Mouse (Mus musculus) CH12.LX (cell line): Measurements from ENCODE around the gene Hist1h1t. TPM values are rescaled to one million over a fixed set of nuclear protein-coding genes. Genes with fewer than 3 reads are reported as not detected.

Experiments
- DNase-seq: peaks from one replicate; pipeline ENCODE4 v3.0.0-alpha.2; 2013; ENCODE audit errors: extremely low read depth
- H3K27ac ChIP-seq: 2 replicates; pipeline ENCODE4 v1.5.1; 2012; ENCODE audit warnings: low read depth, mild to moderate bottlenecking, control low read depth, moderate library complexity; ENCODE audit not compliant: insufficient read depth
- H3K27me3 ChIP-seq: replicated peaks from 2 replicates; pipeline ENCODE3; 2012; ENCODE audit warnings: inconsistent platforms
- H3K36me3 ChIP-seq, 2 experiments: replicated peaks in 1 of 2; 2 replicates each; pipeline versions ENCODE3 to v1.6.1; 2012; ENCODE audit warnings: inconsistent platforms in 1 of 2, low read length in 1 of 2, mild to moderate bottlenecking in 1 of 2, mixed read lengths in 1 of 2, moderate library complexity in 1 of 2; ENCODE audit not compliant: control insufficient read depth in 1 of 2, insufficient read depth in 1 of 2
- H3K4me1 ChIP-seq, 2 experiments: 2 replicates each; pipeline ENCODE4 v1.6.1; 2012; ENCODE audit warnings: inconsistent platforms in 1 of 2, moderate library complexity in 1 of 2; ENCODE audit not compliant: insufficient read depth in 2 of 2, control insufficient read depth in 1 of 2
- H3K4me2 ChIP-seq: 2 replicates; pipeline ENCODE4 v1.6.1; 2012; ENCODE audit warnings: low read depth, mild to moderate bottlenecking, control low read depth; ENCODE audit not compliant: poor library complexity, insufficient read depth, severe bottlenecking
- H3K4me3 ChIP-seq, 3 experiments: fragments of 150-350 bp in 1 of 3; sonication (generic) in 1 of 3; replicated peaks in 1 of 3; 2 replicates each; pipeline versions ENCODE3 to v1.5.1; 2011 to 2012; ENCODE audit warnings: low read depth in 2 of 3, low read length in 2 of 3, mild to moderate bottlenecking in 2 of 3, moderate library complexity in 2 of 3, control low read depth in 1 of 3, improper control_type of control experiment in 1 of 3, inconsistent platforms in 1 of 3, mixed read lengths in 1 of 3; ENCODE audit not compliant: poor library complexity in 1 of 3
- H3K79me2 ChIP-seq: replicated peaks from 2 replicates; pipeline ENCODE4 v1.6.1; 2012; ENCODE audit warnings: mild to moderate bottlenecking, moderate library complexity; ENCODE audit not compliant: control insufficient read depth, poor library complexity, insufficient read depth, severe bottlenecking; ENCODE audit errors: extremely low read depth
- H3K9ac ChIP-seq: 2 replicates; pipeline ENCODE4 v1.6.1; 2012; ENCODE audit warnings: low read depth, mild to moderate bottlenecking, control low read depth, moderate library complexity; ENCODE audit not compliant: insufficient read depth
- H3K9me3 ChIP-seq: replicated peaks from 2 replicates; pipeline ENCODE3; 2012; ENCODE audit warnings: low read length, inconsistent platforms, mixed read lengths
- BHLHE40 ChIP-seq: IDR thresholded peaks from 2 replicates; pipeline ENCODE4 v1.6.1; 2011; ENCODE audit warnings: mild to moderate bottlenecking, low read depth, low read length, improper control_type of control experiment
- CHD1 ChIP-seq: IDR thresholded peaks from 2 replicates; pipeline ENCODE4 v1.6.1; 2012; ENCODE audit warnings: low read depth, low read length, improper control_type of control experiment, inconsistent platforms
- CHD2 ChIP-seq: IDR thresholded peaks from 2 replicates; pipeline ENCODE4 v1.6.1; 2011; ENCODE audit warnings: low read length, improper control_type of control experiment
- CTCF ChIP-seq, 2 experiments: IDR thresholded peaks in 1 of 2; conservative IDR thresholded peaks in 1 of 2; 2 replicates each; pipeline ENCODE4 v1.5.1; 2011 to 2012; ENCODE audit warnings: low read depth in 2 of 2, low read length in 2 of 2, improper control_type of control experiment in 1 of 2, inconsistent platforms in 1 of 2, mild to moderate bottlenecking in 1 of 2, moderate library complexity in 1 of 2
- E2F4 ChIP-seq: IDR thresholded peaks from 2 replicates; pipeline ENCODE4 v1.6.1; 2011; ENCODE audit warnings: low read depth, low read length, improper control_type of control experiment; ENCODE audit not compliant: insufficient replicate concordance
- ELF1 ChIP-seq: IDR thresholded peaks from 2 replicates; pipeline ENCODE4 v1.6.1; 2014; ENCODE audit warnings: low read depth, mild to moderate bottlenecking, inconsistent platforms, low read length, improper control_type of control experiment
- ETS1 ChIP-seq: conservative IDR thresholded peaks from 2 replicates; pipeline ENCODE4 v1.6.1; 2012; ENCODE audit warnings: low read depth, mild to moderate bottlenecking, inconsistent platforms, low read length, improper control_type of control experiment, moderate library complexity
- HCFC1 ChIP-seq: IDR thresholded peaks from 2 replicates; pipeline ENCODE4 v1.6.1; 2012; ENCODE audit warnings: low read depth, mild to moderate bottlenecking, inconsistent platforms, low read length, improper control_type of control experiment
- IRF4 ChIP-seq: IDR thresholded peaks from 2 replicates; pipeline ENCODE4 v1.6.1; 2014; ENCODE audit warnings: low read depth, mild to moderate bottlenecking, inconsistent platforms, low read length, improper control_type of control experiment
- JUN ChIP-seq: IDR thresholded peaks from 2 replicates; pipeline ENCODE4 v1.6.1; 2011; ENCODE audit warnings: low read depth, mild to moderate bottlenecking, low read length, improper control_type of control experiment, moderate library complexity; ENCODE audit not compliant: insufficient read depth
- KAT2A ChIP-seq: IDR thresholded peaks from 2 replicates; pipeline ENCODE4 v1.6.1; 2012; ENCODE audit warnings: low read length, improper control_type of control experiment, inconsistent platforms; ENCODE audit not compliant: insufficient replicate concordance
- MAZ ChIP-seq: IDR thresholded peaks from 2 replicates; pipeline ENCODE4 v1.6.1; 2012; ENCODE audit warnings: low read depth, mild to moderate bottlenecking, inconsistent platforms, low read length, improper control_type of control experiment, moderate library complexity
- MEF2A ChIP-seq: IDR thresholded peaks from 2 replicates; pipeline ENCODE4 v1.6.1; 2014; ENCODE audit warnings: low read depth, mild to moderate bottlenecking, inconsistent platforms, low read length, improper control_type of control experiment, borderline replicate concordance
- MXI1 ChIP-seq: IDR thresholded peaks from 2 replicates; pipeline ENCODE4 v1.6.1; 2011; ENCODE audit warnings: mild to moderate bottlenecking, low read depth, low read length, improper control_type of control experiment
- MYC ChIP-seq: IDR thresholded peaks from 2 replicates; pipeline ENCODE4 v1.6.1; 2011; ENCODE audit warnings: low read depth, mild to moderate bottlenecking, improper control_type of control experiment, low read length
- NELFE ChIP-seq: IDR thresholded peaks from 2 replicates; pipeline ENCODE4 v1.6.1; 2011; ENCODE audit warnings: low read depth, low read length, improper control_type of control experiment
- NRF1 ChIP-seq: IDR thresholded peaks from 2 replicates; pipeline ENCODE4 v1.6.1; 2014; ENCODE audit warnings: low read depth, mild to moderate bottlenecking, inconsistent platforms, low read length, improper control_type of control experiment, moderate library complexity
- POLR2A ChIP-seq: IDR thresholded peaks from 2 replicates; pipeline ENCODE4 v1.6.1; 2011; ENCODE audit warnings: low read depth, mild to moderate bottlenecking, improper control_type of control experiment, low read length
- POLR2AphosphoS2 ChIP-seq: IDR thresholded peaks from 2 replicates; pipeline ENCODE4 v1.6.1; 2011; ENCODE audit warnings: low read depth, low read length, improper control_type of control experiment
- RCOR1 ChIP-seq: conservative IDR thresholded peaks from 2 replicates; pipeline ENCODE4 v1.6.1; 2012; ENCODE audit warnings: low read depth, mild to moderate bottlenecking, inconsistent platforms, low read length, improper control_type of control experiment
- SIN3A ChIP-seq: IDR thresholded peaks from 2 replicates; pipeline ENCODE4 v1.6.1; 2012; ENCODE audit warnings: low read length, improper control_type of control experiment, inconsistent platforms
- SMC3 ChIP-seq: IDR thresholded peaks from 2 replicates; pipeline ENCODE4 v1.6.1; 2011; ENCODE audit warnings: low read depth, low read length, improper control_type of control experiment
- TBP ChIP-seq: conservative IDR thresholded peaks from 2 replicates; pipeline ENCODE4 v1.6.1; 2011; ENCODE audit warnings: low read depth, low read length, improper control_type of control experiment
- TCF12 ChIP-seq: IDR thresholded peaks from 2 replicates; pipeline ENCODE4 v1.6.1; 2014; ENCODE audit warnings: low read depth, mild to moderate bottlenecking, inconsistent platforms, low read length, improper control_type of control experiment
- UBTF ChIP-seq: IDR thresholded peaks from 2 replicates; pipeline ENCODE4 v1.6.1; 2012; ENCODE audit warnings: low read depth, mild to moderate bottlenecking, inconsistent platforms, low read length, improper control_type of control experiment, moderate library complexity
- USF2 ChIP-seq: conservative IDR thresholded peaks from 2 replicates; pipeline ENCODE4 v1.6.1; 2011; ENCODE audit warnings: low read depth, low read length, improper control_type of control experiment
- ZKSCAN1 ChIP-seq: IDR thresholded peaks from 2 replicates; pipeline ENCODE4 v1.6.1; 2012; ENCODE audit warnings: low read depth, inconsistent platforms, low read length, improper control_type of control experiment, borderline replicate concordance
- ZMIZ1 ChIP-seq: IDR thresholded peaks from 2 replicates; pipeline ENCODE4 v1.6.1; 2012; ENCODE audit warnings: low read depth, mild to moderate bottlenecking, inconsistent platforms, low read length, improper control_type of control experiment
- ZNF384 ChIP-seq: IDR thresholded peaks from 2 replicates; pipeline ENCODE4 v1.6.1; 2012; ENCODE audit warnings: low read depth, low read length, improper control_type of control experiment, inconsistent platforms
- dilution Hi-C: fragments of 300-500 bp; cut with MboI; formaldehyde crosslinking; loops from 2 replicates; pipeline ENCODE4 v1.14.3; 2020; ENCODE audit warnings: low sequenced_read_pairs; ENCODE audit not compliant: extremely low pct_unique_long_range_greater_than_20kb, extremely low pct_ligation_motif_present
- in situ Hi-C: fragments of 300-500 bp; cut with MboI; formaldehyde crosslinking; loops from 3 replicates; pipeline ENCODE4 v1.14.3; 2019; ENCODE audit warnings: low sequenced_read_pairs, low pct_ligation_motif_present, low pct_unique_long_range_greater_than_20kb, mixed read lengths
- polyA plus RNA-seq: library from polyadenylated mRNA; unstranded; fragments of >175 nt; gene quantifications from 2 replicates; pipeline ENCODE4 v1.2.1, GENCODE M21; 2012; ENCODE audit warnings: low read depth; ENCODE audit not compliant: insufficient read length
- total RNA-seq, 2 experiments: library from RNA; depleted of rRNA; stranded (reverse); fragments of 300-350 nt in 1 of 2; fragments of >200 nt in 1 of 2; gene quantifications; 2 replicates each; pipeline ENCODE4 v1.2.3; 2012 to 2014

Gene Hist1h1t
- total and polyA plus RNA-seq, 3 experiments = 0.38 TPM; not detected in 2

DNA sequence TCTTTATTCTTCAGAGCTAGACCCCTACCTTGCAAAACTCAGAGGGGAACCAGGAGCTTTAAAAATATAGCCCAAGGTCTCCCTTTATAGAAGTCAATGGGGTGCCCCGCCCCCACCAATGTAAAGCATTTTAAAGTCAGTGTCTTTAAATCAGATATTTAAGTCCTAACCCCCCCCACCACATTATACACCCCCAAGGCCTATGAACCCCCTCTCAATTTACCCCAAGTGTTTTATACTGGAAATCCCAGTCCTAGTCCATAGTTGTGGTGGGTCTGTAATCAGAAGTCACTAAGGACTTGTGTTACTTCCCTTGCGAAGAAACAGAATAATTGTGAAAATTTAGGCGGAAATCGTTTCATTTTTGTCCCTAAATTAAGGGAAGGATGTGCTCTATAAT is 42.4 kb downstream of the Hist1h1t start:
- Histone ChIP-seq H3K4me2 (peak overlapping the region; percentile 61; the same call in 1 of the 2 replicates), H3K27ac (no peak overlapping the region), H3K9me3 (no peaks in the 10 kb centered on the region), H3K9ac (peak overlapping the region; percentile 66), H3K36me3 (no peaks in the 10 kb centered on the region), H3K4me1 (peaks cover under 1 to 22% of the 10 kb centered on the region in 2 experiments; a peak in 3 of 4 replicates), H3K4me3 (peak overlapping the region in 1 of 3 experiments; percentile 12), H3K79me2 (no peaks in the 10 kb centered on the region), H3K27me3 (no peaks in the 10 kb centered on the region)
- TF ChIP-seq IRF4 (no peak), MYC (no peak), CHD2 (peak; percentile 69), CHD1 (0 out of 2 replicates have a peak, but pooled peaks have one; percentile 25), TCF12 (no peak), SMC3 (no peak), POLR2AphosphoS2 (no peak)
- no peak for DNase-seq
- in situ Hi-C loops (loop anchor here (5.0 kb wide), 1 partner anchor 36 kb away; no protein-coding TSS in a partner anchor), dilution Hi-C loops (no loop called here)

- peak within 1 kb of the TSS; percentile 95 for H3K27ac ChIP-seq
- in situ Hi-C loops = loop anchor here (5.0 kb wide), 1 partner anchor 36 kb away; no protein-coding TSS in a partner anchor
- H3K36me3 ChIP-seq = no peaks in the 10 kb centered on the region
- dilution Hi-C loops = no loop called here
- H3K4me3 ChIP-seq = peak within 1 kb of the TSS; percentile 54 to 74 (median 54)
- H3K9ac ChIP-seq = peak within 1 kb of the TSS; percentile 100
- H3K9me3 ChIP-seq = no peaks in the 10 kb centered on the region
- no peaks in the 10 kb centered on the region for H3K27me3 ChIP-seq
- peak; percentile 91 for DNase-seq
- peaks cover 3 to 26% of the 10 kb centered on the region in 2 experiments; a peak in 3 of 4 replicates for H3K4me1 ChIP-seq
- no peaks in the 10 kb centered on the region for H3K79me2 ChIP-seq
- peak; percentile 95 for TF ChIP-seq POLR2A
- TF ChIP-seq ZKSCAN1 = no peak
- peak; percentile 100 for TF ChIP-seq NELFE
- TF ChIP-seq MYC = no peak
- TF ChIP-seq UBTF = no peak; the same call in 1 of the 2 replicates
- TF ChIP-seq CTCF (conservative IDR thresholded peaks at IDR 0.05 in 1 of 2, IDR thresholded peaks at IDR 0.05 in 1 of 2; ENCODE audit: low read depth in 2 of 2, low read length in 2 of 2) = peak in 1 of 2 experiments; percentile 10; a peak in 1 of 4 replicates
- peak; percentile 98 for TF ChIP-seq TBP
- peak; percentile 85 for TF ChIP-seq MAZ
- TF ChIP-seq TCF12 = peak; percentile 100
- TF ChIP-seq ZNF384 = no peak
- TF ChIP-seq KAT2A = 0 out of 2 replicates have a peak, but pooled peaks have one; percentile 64
- peak; percentile 19; the same call in 1 of the 2 replicates for TF ChIP-seq ETS1
- peak; percentile 59; the same call in 1 of the 2 replicates for TF ChIP-seq MEF2A
- no peak; the same call in 1 of the 2 replicates for TF ChIP-seq MXI1
- peak; percentile 37 for TF ChIP-seq CHD2
- peak; percentile 42; the same call in 1 of the 2 replicates for TF ChIP-seq ELF1
- TF ChIP-seq BHLHE40 = peak; percentile 29; the same call in 1 of the 2 replicates
- TF ChIP-seq NRF1 = peak; percentile 66
- peak; percentile 45; the same call in 1 of the 2 replicates for TF ChIP-seq E2F4
- no peak for TF ChIP-seq JUN
- TF ChIP-seq HCFC1 = peak; percentile 64; the same call in 1 of the 2 replicates
- TF ChIP-seq IRF4 = 0 out of 2 replicates have a peak, but pooled peaks have one; percentile 46
- peak; percentile 100 for TF ChIP-seq ZMIZ1
- no peak for TF ChIP-seq CHD1
- TF ChIP-seq SIN3A = peak; percentile 21; the same call in 1 of the 2 replicates
- no peak for TF ChIP-seq USF2
- TF ChIP-seq RCOR1 = peak; percentile 90; the same call in 1 of the 2 replicates
- peak; percentile 19; the same call in 1 of the 2 replicates for TF ChIP-seq POLR2AphosphoS2
- TF ChIP-seq, all 38 proteins: peak for 20
- H3K4me2 ChIP-seq = peak within 1 kb of the TSS; percentile 61
Observed at GRCm38 (mm10) chr13:23738677-23739068, 43.1 kb downstream of the Hist1h1t start, which contains the start of gene Hist1h1c. TSS of gene Hist1h1c (plus strand) at chr13:23738808.
